In genomic region chr2:29074676-29075075, GRCm38 (mm10) we compare ENCODE assay signal across 23 mouse cellular contexts. TPM values are rescaled to one million over a fixed set of nuclear protein-coding genes. Genes with fewer than 3 reads are reported as not detected.
A peak's percentile ranks its signal among the peaks of the same experiment; 100 is the strongest.
DNase-seq lines count a peak whose midpoint lies in the region; ATAC-seq and TF ChIP-seq lines count a peak whose summit lies in the region.
"Had no signal": no experiment of that assay in that cellular context is flagged by ENCODE, and none has a peak within 500 bp of the region (broad histone marks: within the 10 kb centered on the region; RNA-seq: fewer than 3 reads in every experiment).

No protein-coding gene starts in this region.

- no peak for TF ChIP-seq CTCF in ES-Bruce4 (IDR thresholded peaks at IDR 0.05; ENCODE audit: low read depth, low read length)

- H3K4me3 ChIP-seq in heart, embryonic 13.5 days: no peak overlapping the region
- H3K4me3 ChIP-seq in ES-Bruce4 (ENCODE audit: low read depth, low read length) (no peak overlapping the region), ES-E14 (ENCODE audit: insufficient read depth in 1 of 2, low read depth in 1 of 2, low read length in 2 of 2, poor library complexity in 1 of 2, severe bottlenecking in 1 of 2) (peak overlapping the region in 1 of 2 experiments; percentile 2; a peak in 1 of 4 replicates)
- no peak overlapping the region for H3K4me3 ChIP-seq in hindbrain, embryonic 16.5 days (ENCODE audit: low read length)
- H3K4me3 ChIP-seq: embryonic facial prominence, embryonic 10.5 days; embryonic facial prominence, embryonic 12.5 days; erythroblast, embryonic 14.5 days; forebrain, embryonic 10.5 days; forebrain, embryonic 12.5 days had no signal

- no peaks in the 10 kb centered on the region for H3K27me3 ChIP-seq in heart, embryonic 13.5 days (replicated peaks)
- H3K27me3 ChIP-seq in ES-Bruce4 (ENCODE audit: control insufficient read depth, insufficient read depth, low read length, poor library complexity, severe bottlenecking): no peaks in the 10 kb centered on the region
- H3K27me3 ChIP-seq in hindbrain, embryonic 16.5 days (replicated peaks; ENCODE audit: control insufficient read depth, insufficient read depth, low read length): no peaks in the 10 kb centered on the region
- H3K27me3 ChIP-seq: embryonic facial prominence, embryonic 12.5 days; forebrain, embryonic 12.5 days had no signal

- in situ Hi-C loops in ES-E14 (cut with MboI; ENCODE audit: low sequenced_read_pairs in 2 of 2, unreplicated experiment in 2 of 2): no loop called here

- peaks cover 92% of the 10 kb centered on the region for H3K36me3 ChIP-seq in heart, embryonic 13.5 days
- H3K36me3 ChIP-seq in ES-Bruce4 (ENCODE audit: control insufficient read depth, insufficient read depth, low read length, poor library complexity, severe bottlenecking) (peaks cover 34% of the 10 kb centered on the region), ES-E14 (ENCODE audit: control insufficient read depth, insufficient read depth, low read length, poor library complexity, severe bottlenecking) (peaks cover 44% of the 10 kb centered on the region)
- peaks cover 42% of the 10 kb centered on the region for H3K36me3 ChIP-seq in hindbrain, embryonic 16.5 days (ENCODE audit: control insufficient read depth, insufficient read depth, low read length)

- H3K4me1 ChIP-seq in heart, embryonic 13.5 days: no peaks in the 10 kb centered on the region
- peaks cover 5% of the 10 kb centered on the region for H3K4me1 ChIP-seq in ES-Bruce4 (ENCODE audit: control insufficient read depth, insufficient read depth, low read length)
- H3K4me1 ChIP-seq in ES-E14 (ENCODE audit: control insufficient read depth in 2 of 2, insufficient read depth in 2 of 2, low read length in 2 of 2, poor library complexity in 1 of 2): peaks cover 9 to 22% of the 10 kb centered on the region in 2 experiments
- H3K4me1 ChIP-seq in hindbrain, embryonic 16.5 days (ENCODE audit: control insufficient read depth, insufficient read depth, low read depth, low read length): no peaks in the 10 kb centered on the region
- H3K4me1 ChIP-seq: embryonic facial prominence, embryonic 10.5 days; embryonic facial prominence, embryonic 12.5 days; forebrain, embryonic 10.5 days; forebrain, embryonic 12.5 days had no signal

- no peak for ATAC-seq in heart, embryonic 13.5 days (ENCODE audit: extremely low read depth, insufficient number of reproducible peaks, low FRiP score, low TSS enrichment)
- no peak for ATAC-seq in erythroblast, adult 5-6 weeks (replicated peaks; ENCODE audit: low FRiP score, poor library complexity, severe bottlenecking)
- no peak for ATAC-seq in hindbrain, embryonic 16.5 days
- ATAC-seq: forebrain, embryonic 14.5 days; forebrain, embryonic 16.5 days had no signal

- TF ChIP-seq POLR2A in ES-Bruce4 (IDR thresholded peaks at IDR 0.05; ENCODE audit: insufficient read depth, low read length): no peak

- intact Hi-C loops in gastrocnemius, postnatal 14 days (cut with DNase I; ENCODE audit: low total_unique reads): no loop called here

- peak overlapping the region; percentile 56; the same call in 1 of the 2 replicates for H3K27ac ChIP-seq in heart, embryonic 13.5 days (replicated peaks)
- H3K27ac ChIP-seq in ES-Bruce4 (ENCODE audit: insufficient read depth, low read length) (peak overlapping the region; percentile 70), ES-E14 (ENCODE audit: insufficient read depth, low read depth, low read length, poor library complexity, severe bottlenecking) (peak overlapping the region; percentile 96)
- H3K27ac ChIP-seq in hindbrain, embryonic 16.5 days (ENCODE audit: low read depth, low read length): no peak overlapping the region
- H3K27ac ChIP-seq: embryonic facial prominence, embryonic 10.5 days; embryonic facial prominence, embryonic 12.5 days; forebrain, embryonic 10.5 days; forebrain, embryonic 12.5 days had no signal

- H3K9me3 ChIP-seq in heart, embryonic 13.5 days: no peaks in the 10 kb centered on the region
- H3K9me3 ChIP-seq in ES-Bruce4 (replicated peaks; ENCODE audit: control insufficient read depth, insufficient read depth, low read length, poor library complexity, severe bottlenecking): no peaks in the 10 kb centered on the region
- no peaks in the 10 kb centered on the region for H3K9me3 ChIP-seq in ES-E14 (ENCODE audit: control insufficient read depth, insufficient read depth, low read depth, low read length)
- no peaks in the 10 kb centered on the region for H3K9me3 ChIP-seq in hindbrain, embryonic 16.5 days (ENCODE audit: control insufficient read depth, low read length)
- H3K9me3 ChIP-seq: embryonic facial prominence, embryonic 10.5 days; embryonic facial prominence, embryonic 12.5 days; forebrain, embryonic 10.5 days; forebrain, embryonic 12.5 days had no signal

- H3K9ac ChIP-seq in heart, embryonic 13.5 days: no peak overlapping the region
- H3K9ac ChIP-seq in ES-Bruce4 (ENCODE audit: low read depth, poor library complexity, severe bottlenecking) (no peak overlapping the region), ES-E14 (ENCODE audit: insufficient read depth, low read depth, low read length, poor library complexity, severe bottlenecking) (no peak overlapping the region; the same call in 1 of the 2 replicates)
- no peak overlapping the region for H3K9ac ChIP-seq in hindbrain, embryonic 16.5 days (ENCODE audit: low read depth, low read length)
- H3K9ac ChIP-seq: embryonic facial prominence, embryonic 12.5 days; forebrain, embryonic 12.5 days had no signal

- TF ChIP-seq EP300 in ES-Bruce4 (IDR thresholded peaks at IDR 0.05; ENCODE audit: insufficient read depth, low read depth, low read length): no peak

- H3K4me2 ChIP-seq in heart, embryonic 13.5 days: no peak overlapping the region
- no peak overlapping the region for H3K4me2 ChIP-seq in hindbrain, embryonic 16.5 days (ENCODE audit: low read length)
- H3K4me2 ChIP-seq: embryonic facial prominence, embryonic 12.5 days; forebrain, embryonic 12.5 days had no signal

- no peak for DNase-seq in heart, adult 18-20 months
- DNase-seq in ES-E14 (ENCODE audit: low read depth, low spot score) (no peak), ZHBTc4 (ENCODE audit: low read depth, low spot score) (peak; percentile 29)
- no peak for DNase-seq in gastrocnemius, postnatal 14 days
- DNase-seq: adrenal gland, adult 2 months; adrenal gland, postnatal 10 days; adrenal gland, postnatal 25 days; cerebellum, adult 11 months; cerebellum, adult 2 months; cerebellum, adult 9-10 months; cerebellum, postnatal 10 days; cerebellum, postnatal 25 days had no signal

- 87% methylated on average over 7 of the region's 7 CpGs for WGBS in heart, embryonic 13.5 days
- WGBS in hindbrain, embryonic 16.5 days: 92% methylated on average over 7 of the region's 7 CpGs

TF ChIP-seq in ES-E14, 5 proteins besides CTCF, POLR2A, EP300 and RAD21:
- no peak for TF ChIP-seq HCFC1 (IDR thresholded peaks at IDR 0.05; ENCODE audit: borderline replicate concordance, insufficient read depth, low read length)
- TF ChIP-seq CHD2 (IDR thresholded peaks at IDR 0.05; ENCODE audit: low read depth, low read length): no peak
- no peak for TF ChIP-seq MAFK (IDR thresholded peaks at IDR 0.05; ENCODE audit: insufficient read depth, low read depth, low read length)
- TF ChIP-seq ZNF384 (IDR thresholded peaks at IDR 0.05; ENCODE audit: low read depth, low read length): no peak
- TF ChIP-seq ZC3H11A (IDR thresholded peaks at IDR 0.05; ENCODE audit: borderline replicate concordance, low read depth, low read length): no peak

RNA-seq across cellular contexts. Expression of gene Ttf1, which starts 14.6 kb away (rescaled TPM):
- polyA plus RNA-seq in heart, embryonic 13.5 days (2015; fragmentation: Nextera tagmentation; extraction: Ambion mirVana): 5.0 and 6.0 TPM in 2 replicates
- 1 to 10 TPM; 7.0 to 7.5 TPM for total RNA-seq in heart, adult 18-20 months (2021)
- polyA plus RNA-seq in ES-Bruce4 (2011; ENCODE audit: insufficient read depth, insufficient read length, low read depth, missing spikeins): 26.2 and 33.9 TPM in 2 replicates
- 21.0 and 24.4 TPM in 2 replicates for total RNA-seq in ES-E14 (2012; rRNA removed)
- 3.3 and 7.1 TPM in 2 replicates for total RNA-seq in erythroblast, adult 5-6 weeks (2015; ENCODE audit: low replicate concordance)
- total RNA-seq in erythroblast, adult 5-6 weeks (2017; ENCODE audit: low replicate concordance): 9.1 and 14.6 TPM in 2 replicates
- total RNA-seq in gastrocnemius, postnatal 14 days (2021): 1 to 10 TPM; 3.2 to 3.5 TPM
- 6.7 and 7.7 TPM in 2 replicates for polyA plus RNA-seq in hindbrain, embryonic 16.5 days (2015; fragmentation: Nextera tagmentation; extraction: Ambion mirVana)

RNA-seq across cellular contexts. Expression of gene Cfap77, which starts 19.8 kb away (rescaled TPM):
- polyA plus RNA-seq in heart, embryonic 13.5 days (2015; fragmentation: Nextera tagmentation; extraction: Ambion mirVana): 0.19 and 0.20 TPM in 2 replicates
- total RNA-seq in heart, adult 18-20 months (2021): under 1 TPM in 1 of 2 experiments, not detected in 1; 0.51 TPM
- 2.5 and 3.0 TPM in 2 replicates for polyA plus RNA-seq in ES-Bruce4 (2011; ENCODE audit: insufficient read depth, insufficient read length, low read depth, missing spikeins)
- total RNA-seq in ES-E14 (2012; rRNA removed): 1.0 and 2.6 TPM in 2 replicates
- not detected in 2 replicates for total RNA-seq in erythroblast, adult 5-6 weeks (2015; ENCODE audit: low replicate concordance)
- not detected in 2 replicates for total RNA-seq in erythroblast, adult 5-6 weeks (2017; ENCODE audit: low replicate concordance)
- not detected for total RNA-seq in gastrocnemius, postnatal 14 days (2021)
- polyA plus RNA-seq in hindbrain, embryonic 16.5 days (2015; fragmentation: Nextera tagmentation; extraction: Ambion mirVana): 0.65 and 1.0 TPM in 2 replicates
- polyA plus RNA-seq: erythroblast, embryonic 14.5 days had no signal

RNA-seq across cellular contexts. Expression of gene Setx, which starts 49.3 kb away (rescaled TPM):
- polyA plus RNA-seq in heart, embryonic 13.5 days (2015; fragmentation: Nextera tagmentation; extraction: Ambion mirVana): 5.7 and 7.4 TPM in 2 replicates
- total RNA-seq in heart, adult 18-20 months (2021): 10 to 100 TPM; 31.0 to 32.3 TPM
- polyA plus RNA-seq in ES-Bruce4 (2011; ENCODE audit: insufficient read depth, insufficient read length, low read depth, missing spikeins): 107 and 113 TPM in 2 replicates
- total RNA-seq in ES-E14 (2012; rRNA removed): 119 and 123 TPM in 2 replicates
- total RNA-seq in erythroblast, adult 5-6 weeks (2015; ENCODE audit: low replicate concordance): 19.6 and 33.2 TPM in 2 replicates
- 25.1 and 27.9 TPM in 2 replicates for total RNA-seq in erythroblast, adult 5-6 weeks (2017; ENCODE audit: low replicate concordance)
- 10 to 100 TPM; 19.2 to 24.1 TPM for total RNA-seq in gastrocnemius, postnatal 14 days (2021)
- 9.3 and 10.2 TPM in 2 replicates for polyA plus RNA-seq in hindbrain, embryonic 16.5 days (2015; fragmentation: Nextera tagmentation; extraction: Ambion mirVana)
